Mouse (Mus musculus) skeletal muscle tissue, postnatal 0 days (tissue): ENCODE measurements around the gene Gm45902. TPM values are rescaled to one million over a fixed set of nuclear protein-coding genes. Genes with fewer than 3 reads are reported as not detected.

Experiments used
- polyA plus RNA-seq: library from polyadenylated mRNA; unstranded; fragments of >200 nt; fragmentation: Nextera tagmentation; extraction: Ambion mirVana; gene quantifications from 2 replicates; pipeline ENCODE4 v1.2.1, GENCODE M21; 2015

Gm45902 gene
- polyA plus RNA-seq, result 1.4 and 1.5 TPM in 2 replicates

GRCm38 (mm10) chr2:3512552-3513454 is at the start of gene Gm45902, which contains the start of the genes Hspa14 and Cdnf:
TSS of gene Gm45902 (minus strand) at chr2:3512790.
TSS of gene Hspa14 (minus strand) at chr2:3512814.
TSS of gene Cdnf (plus strand) at chr2:3513030.

DNA sequence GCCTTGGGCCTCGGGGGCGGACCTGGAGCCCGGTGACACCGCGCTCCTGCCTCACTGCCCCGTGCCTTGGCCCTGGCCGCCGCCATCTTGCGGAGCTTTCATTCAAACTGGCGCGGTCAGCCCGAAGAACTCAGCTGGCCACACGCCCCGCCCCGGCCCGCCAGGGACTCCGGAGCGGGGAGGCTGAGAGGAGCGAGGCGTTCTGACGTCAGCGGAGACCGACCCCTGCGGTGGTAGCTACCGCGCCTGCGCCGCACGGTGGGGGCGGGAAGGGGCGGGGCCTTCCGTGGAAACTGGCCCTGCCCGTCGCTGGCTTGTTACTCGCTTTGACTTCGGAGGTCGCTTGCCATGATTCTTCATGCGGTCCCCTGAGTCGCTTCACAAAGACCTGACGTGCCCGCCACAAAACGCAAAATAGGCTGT is 37.7 kb downstream of the Gm45902 start, which contains the start of gene Suv39h2:
TSS of gene Suv39h2 (minus strand) at position 171 of the 423 bp plus-strand sequence.

Other genes starting within 250 kb of the Gm45902 start
- 11.8 and 12.3 TPM in 2 replicates for gene Nmt2, start 228.6 kb downstream of the Gm45902 start, polyA plus RNA-seq
- gene Rpp38, start 180.1 kb downstream of the Gm45902 start, polyA plus RNA-seq, result 11.2 and 11.4 TPM in 2 replicates
- gene Acbd7, start 176.6 kb downstream of the Gm45902 start, polyA plus RNA-seq, result 1.3 and 1.7 TPM in 2 replicates
- not detected in 2 replicates for gene Olah, start 115.6 kb downstream of the Gm45902 start, polyA plus RNA-seq
- 0.39 TPM in 1 of 2 replicates, not detected in the other for gene Meig1, start 90.1 kb downstream of the Gm45902 start, polyA plus RNA-seq
- 2.7 and 3.2 TPM in 2 replicates for gene Dclre1c, start 88.7 kb downstream of the Gm45902 start, polyA plus RNA-seq
- 1.9 and 2.0 TPM in 2 replicates for gene Suv39h2, start 37.8 kb downstream of the Gm45902 start, polyA plus RNA-seq
- 31.2 and 34.1 TPM in 2 replicates for gene Hspa14, start within 50 bp of the Gm45902 start, polyA plus RNA-seq
- 1.9 and 2.2 TPM in 2 replicates for gene Cdnf, start 240 bp upstream of the Gm45902 start, polyA plus RNA-seq
- 9.0 and 10.6 TPM in 2 replicates for gene Fam107b, start 57.7 kb upstream of the Gm45902 start, polyA plus RNA-seq